Mouse (Mus musculus): Measurements from ENCODE around the gene Ces2e.

DNA sequence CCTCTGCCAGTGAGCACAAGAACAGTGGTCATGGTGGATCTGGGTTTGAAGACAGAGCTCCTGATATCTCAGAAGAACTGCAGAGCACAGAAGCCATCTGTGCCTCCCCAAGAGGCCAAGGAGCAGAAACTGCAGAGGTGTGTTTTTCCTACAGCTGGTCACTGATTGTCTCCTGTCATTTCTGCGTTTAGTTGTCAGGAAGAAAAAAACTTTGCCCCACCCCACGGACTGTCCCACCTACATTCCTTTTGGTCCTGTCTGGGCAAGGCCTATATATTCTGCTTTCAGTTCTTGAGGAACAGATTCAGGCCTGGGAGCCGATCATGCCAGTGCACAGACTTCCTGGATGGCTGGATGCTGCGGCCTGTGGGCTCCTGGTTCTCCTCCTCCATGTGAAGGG is 21.0 kb downstream of the Ces2e start, which contains the start of gene Ces2f:
- TF ChIP-seq CTCF (IDR thresholded peaks at IDR 0.05; ENCODE audit: extremely low read depth, insufficient read depth, insufficient read length, insufficient replicate concordance) (no peak), POLR2A (IDR thresholded peaks at IDR 0.05; ENCODE audit: low read depth, low read length) (no peak)
